Mouse (Mus musculus): ENCODE results near the gene Agtpbp1. TPM values are rescaled to one million over a fixed set of nuclear protein-coding genes. Genes with fewer than 3 reads are reported as not detected.

Gene Agtpbp1
- total RNA-seq, 1 experiment from 2014 or later = 56.3 TPM

GRCm38 (mm10) chr13:59450840-59451239 lies 134.2 kb downstream of the Agtpbp1 start:
- no peak for ATAC-seq (replicated peaks; ENCODE audit: low read depth, poor library complexity, severe bottlenecking)

GRCm38 (mm10) chr13:59447130-59447529 lies 137.9 kb downstream of the Agtpbp1 start:
- no peak for ATAC-seq (replicated peaks; ENCODE audit: low read depth, poor library complexity, severe bottlenecking)

GRCm38 (mm10) chr13:59445179-59445578 lies 139.8 kb downstream of the Agtpbp1 start:
- no peak for ATAC-seq (replicated peaks; ENCODE audit: low read depth, poor library complexity, severe bottlenecking)

GRCm38 (mm10) chr13:59444371-59444770 lies 140.7 kb downstream of the Agtpbp1 start:
- no peak for ATAC-seq (replicated peaks; ENCODE audit: low read depth, poor library complexity, severe bottlenecking)

- ATAC-seq (replicated peaks; ENCODE audit: low read depth, poor library complexity, severe bottlenecking) = no peak
These were observed 145.3 kb downstream of the Agtpbp1 start for GRCm38 (mm10) chr13:59439683-59440082.

- ATAC-seq (replicated peaks; ENCODE audit: low read depth, poor library complexity, severe bottlenecking) = no peak
These were observed 150.5 kb downstream of the Agtpbp1 start for GRCm38 (mm10) chr13:59434554-59434953.

GRCm38 (mm10) chr13:59431124-59431864 lies 153.7 kb downstream of the Agtpbp1 start:
- ATAC-seq (replicated peaks; ENCODE audit: low read depth, poor library complexity, severe bottlenecking) = no peak

- peak; percentile 69 for ATAC-seq (replicated peaks; ENCODE audit: low read depth, poor library complexity, severe bottlenecking)
These were observed 155.7 kb downstream of the Agtpbp1 start for GRCm38 (mm10) chr13:59429369-59429768.

GRCm38 (mm10) chr13:59423871-59424270 lies 161.2 kb downstream of the Agtpbp1 start:
- ATAC-seq (replicated peaks; ENCODE audit: low read depth, poor library complexity, severe bottlenecking) = no peak

GRCm38 (mm10) chr13:59416530-59417230 lies 168.3 kb downstream of the Agtpbp1 start:
- no peak for ATAC-seq (replicated peaks; ENCODE audit: low read depth, poor library complexity, severe bottlenecking)

- no peak for ATAC-seq (replicated peaks; ENCODE audit: low read depth, poor library complexity, severe bottlenecking)
These were observed 171.1 kb downstream of the Agtpbp1 start for GRCm38 (mm10) chr13:59413885-59414284.

- ATAC-seq (replicated peaks; ENCODE audit: low read depth, poor library complexity, severe bottlenecking) = no peak
These were observed 172.4 kb downstream of the Agtpbp1 start for GRCm38 (mm10) chr13:59412672-59413071.

- no peak for ATAC-seq (replicated peaks; ENCODE audit: low read depth, poor library complexity, severe bottlenecking)
These were observed 177.8 kb downstream of the Agtpbp1 start for GRCm38 (mm10) chr13:59407182-59407581.

GRCm38 (mm10) chr13:59402026-59402775 lies 182.8 kb downstream of the Agtpbp1 start:
- no peak for ATAC-seq (replicated peaks; ENCODE audit: low read depth, poor library complexity, severe bottlenecking)

- 0 out of 2 replicates have a peak, but pooled peaks have one; percentile 50 for ATAC-seq (replicated peaks; ENCODE audit: low read depth, poor library complexity, severe bottlenecking)
These were observed 187.5 kb downstream of the Agtpbp1 start for GRCm38 (mm10) chr13:59397571-59397970.

Other genes starting within 250 kb of the Agtpbp1 start
- gene Naa35, start within 50 bp of the Agtpbp1 start, total RNA-seq (2017) = 37.3 and 68.3 TPM in 2 replicates
- gene Golm1, start 90.6 kb upstream of the Agtpbp1 start, total RNA-seq (2017) = 55.6 and 58.6 TPM in 2 replicates
- gene 4921517D22Rik, start 108.9 kb upstream of the Agtpbp1 start, total RNA-seq (2017) = not detected in 2 replicates
- gene Spata31d1a, start 125.1 kb upstream of the Agtpbp1 start, total RNA-seq (2017) = not detected in 2 replicates
- gene Spata31d1b, start 127.1 kb upstream of the Agtpbp1 start, total RNA-seq (2017) = not detected in 2 replicates
- not detected in 2 replicates for gene Spata31d1d, start 146.5 kb upstream of the Agtpbp1 start, total RNA-seq (2017)
- 0.18 TPM in 1 of 2 replicates, not detected in the other for gene 1700014D04Rik, start 161.5 kb upstream of the Agtpbp1 start, total RNA-seq (2017)
- 49.7 and 50.9 TPM in 2 replicates for gene Isca1, start 184.6 kb upstream of the Agtpbp1 start, total RNA-seq (2017)
- gene Gm49354, start 197.0 kb upstream of the Agtpbp1 start, total RNA-seq (2017) = 9.9 and 11.7 TPM in 2 replicates
- 216 and 219 TPM in 2 replicates for gene Tut7, start 237.9 kb upstream of the Agtpbp1 start, total RNA-seq (2017)